Mouse (Mus musculus) frontal cortex, adult (tissue): ENCODE measurements around the gene Ppp2r5e.
"Not testable (repeated sequence)": the region's sequence is repeated elsewhere in the genome, so short reads cannot be mapped to it uniquely, and the experiment has no call there.

Experiments used
- ATAC-seq: cut with Nextera tagmentation; 2 replicates; pipeline ENCODE4 v1.9.2; 2017; ENCODE audit warnings: mild to moderate bottlenecking, moderate library complexity, mixed read lengths; ENCODE audit not compliant: low TSS enrichment

Ppp2r5e gene

GRCm38 (mm10) chr12:75446245-75446644 is 149.8 kb downstream of the Ppp2r5e start:
- peak; percentile 39; the same call in 1 of the 2 replicates for ATAC-seq

DNA sequence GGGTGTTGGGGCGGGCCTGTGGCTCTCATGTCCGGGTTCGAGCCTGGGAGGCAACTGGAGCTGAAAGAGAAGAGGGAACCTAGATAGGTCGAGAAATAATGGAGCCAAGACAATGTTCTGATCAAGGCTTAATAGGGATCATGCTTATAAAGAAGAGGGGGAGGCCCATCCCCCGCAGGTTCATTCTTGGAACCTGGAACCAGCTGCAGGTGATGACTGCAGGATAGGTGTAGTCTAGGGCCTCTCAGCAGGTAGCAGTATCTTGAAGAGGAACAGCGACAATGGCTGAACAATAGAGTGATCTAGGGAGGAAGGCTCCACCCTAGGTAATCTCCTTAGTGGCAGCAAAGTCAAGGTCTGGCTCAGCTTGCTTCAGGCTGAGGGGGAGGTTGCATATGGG is 163.6 kb downstream of the Ppp2r5e start:
- ATAC-seq: not testable (repeated sequence)

- ATAC-seq: no peak
These were observed 166.2 kb downstream of the Ppp2r5e start for GRCm38 (mm10) chr12:75429685-75430396.

DNA sequence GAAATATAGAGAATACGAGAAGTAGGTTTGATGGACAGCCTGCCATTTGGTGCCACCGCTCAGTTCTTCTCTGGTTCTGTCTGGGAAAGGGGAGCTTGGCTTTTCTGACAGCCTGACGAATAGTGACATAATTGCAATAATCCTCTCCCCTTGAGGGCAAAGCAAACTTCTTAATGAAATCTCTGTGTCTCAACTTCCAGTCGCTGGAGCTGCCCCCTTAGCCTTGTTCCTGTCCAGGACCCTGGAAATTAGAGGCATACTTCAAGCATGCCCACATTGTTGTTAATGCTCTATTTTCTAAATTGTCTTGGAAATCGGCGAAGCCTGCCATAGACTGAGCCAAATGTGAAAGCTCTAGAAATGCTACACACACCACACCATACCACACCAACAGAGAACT is 167.3 kb downstream of the Ppp2r5e start:
- ATAC-seq: no peak

DNA sequence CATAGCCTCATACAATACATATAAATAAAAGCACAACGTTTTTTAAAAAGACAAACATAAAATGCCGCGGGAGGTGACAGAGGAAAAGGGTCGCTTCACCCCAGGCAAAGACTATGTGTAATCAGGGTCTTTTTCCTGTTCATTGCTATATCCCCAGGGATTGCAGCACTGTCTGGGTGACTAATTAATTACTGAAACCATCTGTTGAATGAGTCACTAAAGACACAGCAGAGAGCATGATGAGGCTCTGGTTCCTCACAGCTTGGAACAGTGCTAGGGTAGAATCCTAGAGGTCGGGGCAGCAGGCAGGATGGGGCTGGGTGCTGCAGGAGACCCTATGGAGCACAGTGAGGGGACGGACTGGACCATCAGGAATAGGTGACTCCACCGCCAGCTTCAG is 170.2 kb downstream of the Ppp2r5e start:
- ATAC-seq: no peak

DNA sequence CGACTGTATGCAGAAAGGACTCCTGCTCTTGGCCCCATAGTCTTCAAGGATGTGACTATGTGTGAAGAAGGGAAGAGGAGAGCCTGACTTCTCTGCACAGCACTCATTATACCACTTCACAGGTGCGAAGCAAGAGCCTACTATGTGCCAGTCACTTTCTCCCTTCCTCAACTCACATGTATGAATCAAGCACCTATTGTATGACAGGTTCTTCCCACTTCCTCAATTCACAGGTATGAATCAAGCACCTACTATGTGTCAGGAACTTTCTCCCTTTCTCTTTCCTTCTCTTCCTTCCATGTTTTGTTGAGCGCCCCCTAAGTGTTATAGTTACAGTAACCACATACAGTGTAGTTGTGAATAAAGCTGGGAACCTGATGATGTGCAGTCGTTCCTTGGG is 171.2 kb downstream of the Ppp2r5e start:
- no peak for ATAC-seq

DNA sequence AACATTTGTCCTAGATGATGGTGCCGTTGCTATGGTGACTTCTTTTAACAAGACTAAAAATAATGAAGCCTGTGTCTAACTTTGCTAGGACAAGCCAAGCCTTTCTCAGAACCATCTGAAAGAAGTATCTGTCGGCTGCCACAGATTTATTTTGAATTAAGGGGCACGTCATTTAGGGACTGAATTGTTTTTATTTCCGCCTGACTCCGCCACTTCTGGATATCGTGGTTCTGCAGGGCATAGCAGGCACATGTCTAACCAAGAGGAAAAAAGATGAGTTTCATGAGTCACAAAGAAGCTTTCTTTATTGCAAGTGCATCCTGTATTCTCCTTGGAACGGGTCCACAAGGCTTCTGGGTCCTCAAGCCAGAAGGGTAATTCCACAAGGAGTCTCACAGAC is 171.7 kb downstream of the Ppp2r5e start:
- ATAC-seq: peak; percentile 73

GRCm38 (mm10) chr12:75416681-75417080 is 179.4 kb downstream of the Ppp2r5e start, which contains the start of gene Gphb5:
Gene Gphb5 (minus strand): TSS chr12:75416781.
- ATAC-seq: no peak

GRCm38 (mm10) chr12:75414991-75415390 is 181.1 kb downstream of the Ppp2r5e start:
- ATAC-seq: no peak

DNA sequence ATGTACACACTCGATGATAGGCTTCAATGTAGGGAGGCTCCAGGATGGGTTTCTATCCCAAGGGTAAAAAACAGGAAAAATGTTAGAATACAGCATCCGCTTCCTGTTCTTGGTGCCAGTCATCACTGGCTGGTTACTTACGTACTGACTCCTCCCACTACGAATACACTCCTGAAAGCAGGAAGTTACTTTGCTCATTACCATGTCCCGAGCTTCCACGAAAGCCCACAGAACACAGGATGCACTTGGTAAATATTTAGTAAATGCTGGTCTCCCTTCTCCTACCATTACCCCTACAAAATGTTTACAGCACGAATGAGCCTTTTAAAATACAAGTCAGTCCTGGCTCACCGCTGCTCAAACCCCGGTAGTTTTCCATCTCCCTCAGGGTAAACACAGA is 183.1 kb downstream of the Ppp2r5e start:
- ATAC-seq: no peak
